Mouse (Mus musculus) adrenal gland, adult (tissue): ENCODE data around the gene Opcml.
A peak's percentile ranks its signal among the peaks of the same experiment; 100 is the strongest.

Experiments used
- DNase-seq, 2 experiments: peaks; one replicate each; pipeline ENCODE4 v3.0.0; 2022 to 2023; ENCODE audit warnings: low spot score in 1 of 2; ENCODE audit not compliant: inconsistent age in 2 of 2

Opcml gene

GRCm38 (mm10) chr9:28481261-28481660, 690.7 kb downstream of the Opcml start:
- no peak for DNase-seq

GRCm38 (mm10) chr9:28488499-28488898, 697.9 kb downstream of the Opcml start:
- DNase-seq: no peak

GRCm38 (mm10) chr9:28489828-28490227, 699.3 kb downstream of the Opcml start:
- DNase-seq: no peak

- DNase-seq: no peak
These were observed 699.8 kb downstream of the Opcml start for GRCm38 (mm10) chr9:28490410-28490809.

GRCm38 (mm10) chr9:28499841-28500794, 709.5 kb downstream of the Opcml start:
- no peak for DNase-seq

GRCm38 (mm10) chr9:28513905-28514304, 723.3 kb downstream of the Opcml start:
- DNase-seq: no peak

GRCm38 (mm10) chr9:28533191-28533590, 742.6 kb downstream of the Opcml start:
- DNase-seq: no peak

- DNase-seq: no peak
These were observed 744.4 kb downstream of the Opcml start for GRCm38 (mm10) chr9:28535006-28535405.

GRCm38 (mm10) chr9:28536637-28537036, 746.1 kb downstream of the Opcml start:
- no peak for DNase-seq

GRCm38 (mm10) chr9:28548189-28548588, 757.6 kb downstream of the Opcml start:
- DNase-seq: no peak

GRCm38 (mm10) chr9:28552387-28553182, 762.0 kb downstream of the Opcml start:
- no peak for DNase-seq

- DNase-seq: no peak
These were observed 768.1 kb downstream of the Opcml start for GRCm38 (mm10) chr9:28558628-28559027.

- no peak for DNase-seq
These were observed 771.2 kb downstream of the Opcml start for GRCm38 (mm10) chr9:28561761-28562160.

GRCm38 (mm10) chr9:28563066-28563683, 772.6 kb downstream of the Opcml start:
- DNase-seq: peak in 1 of 2 experiments; percentile 25

- no peak for DNase-seq
These were observed 778.5 kb downstream of the Opcml start for GRCm38 (mm10) chr9:28569041-28569522.

GRCm38 (mm10) chr9:28569776-28570175, 779.2 kb downstream of the Opcml start:
- DNase-seq: no peak

GRCm38 (mm10) chr9:28571682-28572081, 781.1 kb downstream of the Opcml start:
- no peak for DNase-seq

- no peak for DNase-seq
These were observed 781.7 kb downstream of the Opcml start for GRCm38 (mm10) chr9:28572136-28572774.

GRCm38 (mm10) chr9:28578730-28579129, 788.2 kb downstream of the Opcml start:
- DNase-seq: peak; percentile 10 to 78

- no peak for DNase-seq
These were observed 796.7 kb downstream of the Opcml start for GRCm38 (mm10) chr9:28587253-28587652.
